Mouse (Mus musculus) spleen, adult 2 months (tissue): ENCODE measurements around the gene P2ry14. TPM values are rescaled to one million over a fixed set of nuclear protein-coding genes. Genes with fewer than 3 reads are reported as not detected.
"Not testable (repeated sequence)": the region's sequence is repeated elsewhere in the genome, so short reads cannot be mapped to it uniquely, and the experiment has no call there.

Source experiments
- DNase-seq, 2 experiments: peaks; one replicate each; pipeline versions ENCODE4 v3.0.0 to v3.0.0-alpha.2; 2012 to 2021; ENCODE audit warnings: low spot score in 2 of 2, low read depth in 1 of 2
- H3K27ac ChIP-seq: fragments of 200-500 bp; 2 replicates; pipeline ENCODE4 v1.5.1; 2012; ENCODE audit warnings: low read length, inconsistent platforms; ENCODE audit not compliant: insufficient read depth
- H3K27me3 ChIP-seq: fragments of 200-500 bp; 2 replicates; pipeline ENCODE4 v1.6.1; 2012; ENCODE audit warnings: mild to moderate bottlenecking, moderate library complexity, low read length, inconsistent platforms; ENCODE audit not compliant: control insufficient read depth, insufficient read depth
- H3K36me3 ChIP-seq: fragments of 200-500 bp; 2 replicates; pipeline ENCODE4 v1.6.1; 2012; ENCODE audit warnings: mild to moderate bottlenecking, low read length, inconsistent platforms; ENCODE audit not compliant: control insufficient read depth, insufficient read depth
- H3K4me1 ChIP-seq: fragments of 200-500 bp; 2 replicates; pipeline ENCODE4 v1.6.1; 2011; ENCODE audit warnings: inconsistent platforms; ENCODE audit not compliant: control insufficient read depth, insufficient read depth, insufficient read length
- H3K4me3 ChIP-seq: fragments of 200-500 bp; 2 replicates; pipeline ENCODE4 v1.5.1; 2011; ENCODE audit warnings: mild to moderate bottlenecking, inconsistent platforms; ENCODE audit not compliant: insufficient read depth, insufficient read length; ENCODE audit errors: extremely low read depth
- CTCF ChIP-seq: fragments of 200-500 bp; IDR thresholded peaks from 2 replicates; pipeline ENCODE4 v1.5.1; 2011; ENCODE audit warnings: mild to moderate bottlenecking, inconsistent platforms; ENCODE audit not compliant: insufficient read depth, insufficient read length, insufficient replicate concordance; ENCODE audit errors: extremely low read depth
- POLR2A ChIP-seq: fragments of 200-500 bp; IDR thresholded peaks from 2 replicates; pipeline ENCODE4 v1.6.1; 2011; ENCODE audit warnings: low read depth, low read length, inconsistent platforms
- WGBS: fragments of 180-500 bp; shearing (Covaris S2); methylation state at CpG from one replicate; pipeline ENCODE4 v1.1.7; 2018; 5-methylcytosine and 5-hydroxymethylcytosine counted together
- polyA plus RNA-seq: library from polyadenylated mRNA; depleted of rRNA; stranded (reverse); fragments of >200 nt; gene quantifications from 2 replicates; pipeline ENCODE4 v1.2.3, GENCODE M21; 2012

Gene P2ry14
- polyA plus RNA-seq, 1 experiment = 9.5 TPM

- WGBS = 92% methylated on average over 6 of the region's 6 CpGs
- Histone ChIP-seq H3K27me3 (no peaks in the 10 kb centered on the region), H3K36me3 (peaks cover 3% of the 10 kb centered on the region), H3K27ac (no peak overlapping the region), H3K4me1 (peaks cover 7% of the 10 kb centered on the region; the same call in 1 of the 2 replicates), H3K4me3 (no peak overlapping the region)
- no peak for DNase-seq
- TF ChIP-seq CTCF (no peak), POLR2A (no peak)
These were observed 56.0 kb downstream of the P2ry14 start for GRCm38 (mm10) chr3:59097421-59097820.

- Histone ChIP-seq H3K27ac (no peak overlapping the region), H3K4me3 (no peak overlapping the region), H3K36me3 (peaks cover under 1% of the 10 kb centered on the region), H3K27me3 (no peaks in the 10 kb centered on the region), H3K4me1 (no peaks in the 10 kb centered on the region)
- WGBS = 94% methylated on average over 11 of the region's 11 CpGs
- no peak for TF ChIP-seq POLR2A
- no peak for TF ChIP-seq CTCF
- no peak for DNase-seq
These were observed 60.7 kb downstream of the P2ry14 start for GRCm38 (mm10) chr3:59092702-59093101.

GRCm38 (mm10) chr3:59080919-59081318, 72.5 kb downstream of the P2ry14 start:
- TF ChIP-seq CTCF (no peak), POLR2A (no peak)
- no peak overlapping the region for H3K4me3 ChIP-seq
- H3K4me1 ChIP-seq = peaks cover 7% of the 10 kb centered on the region; the same call in 1 of the 2 replicates
- no peaks in the 10 kb centered on the region for H3K36me3 ChIP-seq
- no peaks in the 10 kb centered on the region for H3K27me3 ChIP-seq
- H3K27ac ChIP-seq = no peak overlapping the region
- DNase-seq = peak; percentile 43 to 47
- 10% methylated on average over 7 of the region's 7 CpGs for WGBS

DNA sequence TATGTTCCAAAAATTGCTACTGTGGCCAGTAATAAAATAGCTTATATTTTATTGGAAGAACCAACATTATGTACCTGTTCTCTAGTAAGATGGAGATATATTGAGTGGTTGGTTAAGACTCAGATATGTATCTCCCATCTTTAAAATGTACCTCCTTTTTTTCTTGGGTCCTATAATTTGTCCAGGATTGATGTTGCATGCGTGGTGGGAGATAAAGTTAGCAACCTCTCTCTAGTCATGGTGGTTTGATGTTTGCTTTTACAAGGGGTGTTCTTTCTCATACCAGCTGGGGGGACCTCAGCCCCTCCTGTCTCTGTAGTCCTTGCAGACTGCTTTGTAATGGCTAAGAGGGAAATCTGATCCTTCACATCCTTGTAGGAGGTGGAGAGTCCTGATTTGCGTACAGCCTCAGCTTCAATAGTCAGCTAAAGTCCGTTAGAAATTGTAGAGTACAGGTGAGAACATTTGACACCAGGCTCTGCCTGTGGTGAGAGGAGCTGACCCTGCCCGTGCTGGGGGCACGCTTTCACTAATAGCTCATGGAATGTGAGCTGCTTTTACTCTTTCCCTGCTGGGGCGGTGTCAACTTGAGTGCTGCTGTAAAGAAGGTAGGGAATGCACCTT, 73.0 kb downstream of the P2ry14 start:
- no peak overlapping the region for H3K4me3 ChIP-seq
- H3K4me1 ChIP-seq = peaks cover 7% of the 10 kb centered on the region; the same call in 1 of the 2 replicates
- H3K36me3 ChIP-seq = no peaks in the 10 kb centered on the region
- TF ChIP-seq CTCF = no peak
- no peak for TF ChIP-seq POLR2A
- DNase-seq = no peak
- H3K27me3 ChIP-seq = no peaks in the 10 kb centered on the region
- H3K27ac ChIP-seq = no peak overlapping the region
- 51% methylated on average over 6 of the region's 6 CpGs for WGBS

- no peak overlapping the region for H3K27ac ChIP-seq
- DNase-seq = peak; percentile 56 to 69
- H3K4me3 ChIP-seq = no peak overlapping the region
- TF ChIP-seq CTCF (peak; percentile 43; the same call in 1 of the 2 replicates), POLR2A (no peak)
- 14% methylated on average over 4 of the region's 4 CpGs for WGBS
- no peaks in the 10 kb centered on the region for H3K27me3 ChIP-seq
- no peaks in the 10 kb centered on the region for H3K36me3 ChIP-seq
- H3K4me1 ChIP-seq = peaks cover 7% of the 10 kb centered on the region; the same call in 1 of the 2 replicates
These were observed 74.1 kb downstream of the P2ry14 start for GRCm38 (mm10) chr3:59079327-59079726.

GRCm38 (mm10) chr3:59078585-59078984, 74.8 kb downstream of the P2ry14 start:
- H3K4me3 ChIP-seq = no peak overlapping the region
- H3K27ac ChIP-seq = no peak overlapping the region
- no peaks in the 10 kb centered on the region for H3K36me3 ChIP-seq
- no peaks in the 10 kb centered on the region for H3K27me3 ChIP-seq
- no peak for DNase-seq
- whole genome bisulfite sequencing = 87% methylated on average over 11 of the region's 11 CpGs
- TF ChIP-seq POLR2A (no peak), CTCF (no peak)
- peaks cover 7% of the 10 kb centered on the region; the same call in 1 of the 2 replicates for H3K4me1 ChIP-seq

DNA sequence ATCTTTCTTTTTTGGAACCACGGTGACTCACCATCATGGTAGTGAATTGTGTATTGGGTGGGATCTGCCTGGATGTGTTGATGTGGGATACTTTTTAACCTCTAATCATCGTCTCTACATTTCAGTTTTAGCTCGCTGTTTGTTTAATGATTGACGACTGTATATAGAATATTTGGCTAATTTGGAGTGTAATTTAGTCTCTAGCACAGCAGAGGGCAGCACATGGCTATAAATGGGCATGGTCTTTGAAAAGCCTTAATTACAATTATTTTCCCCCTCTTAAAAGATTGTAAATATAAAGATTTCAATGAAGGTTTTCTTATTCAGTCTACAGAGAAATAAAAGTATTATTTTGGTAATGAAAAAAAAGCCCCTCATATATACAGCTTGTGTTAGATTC, 76.1 kb downstream of the P2ry14 start:
- DNase-seq = peak in 1 of 2 experiments; percentile 28
- Histone ChIP-seq H3K36me3 (no peaks in the 10 kb centered on the region), H3K4me1 (peaks cover 7% of the 10 kb centered on the region; the same call in 1 of the 2 replicates), H3K27me3 (no peaks in the 10 kb centered on the region), H3K27ac (no peak overlapping the region), H3K4me3 (no peak overlapping the region)
- no peak for TF ChIP-seq CTCF
- TF ChIP-seq POLR2A = no peak
- 30% methylated on average over 4 of the region's 4 CpGs for WGBS

- H3K36me3 ChIP-seq, H3K27me3 ChIP-seq, DNase-seq, H3K27ac ChIP-seq, H3K4me3 ChIP-seq, H3K4me1 ChIP-seq: not testable (repeated sequence)
- WGBS = 32% methylated on average over 1 of the region's 1 CpGs
These were observed 84.3 kb downstream of the P2ry14 start for GRCm38 (mm10) chr3:59069071-59069470.
